Mouse (Mus musculus): Measurements from ENCODE around the gene Gpr37. TPM values are rescaled to one million over a fixed set of nuclear protein-coding genes. Genes with fewer than 3 reads are reported as not detected.

Gpr37 gene
- under 1 TPM; 0.30 to 0.91 TPM for total RNA-seq (2021)
- long read RNA-seq, experiment 1, full-length matches to known transcripts: 1 of 1 reads
- long read RNA-seq, experiment 1, partial matches to known transcripts: 0 of 1 reads
- long read RNA-seq, experiment 1, other reads (novel, unspliced or antisense): 0 of 1 reads
- long read RNA-seq, experiment 2: 0 reads

DNA sequence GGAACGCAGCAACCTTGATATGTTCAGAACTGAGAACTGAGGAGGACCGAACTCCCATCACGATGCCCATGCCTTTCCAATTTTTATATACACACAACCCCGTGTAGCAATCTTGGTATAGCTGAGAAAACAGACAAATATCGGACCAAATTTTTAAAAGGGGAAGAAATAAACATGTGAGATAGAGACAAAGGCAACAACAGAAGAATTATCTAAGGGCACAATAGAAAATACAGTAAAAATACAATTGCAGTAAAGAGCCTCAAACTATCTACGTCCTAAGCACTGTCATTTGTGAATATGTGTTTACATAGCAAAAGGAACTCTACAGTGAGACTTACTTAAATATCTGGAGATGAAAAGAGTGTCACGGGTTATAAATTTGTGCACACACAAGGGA lies at the start of gene Gpr37:
TSS of gene Gpr37 (minus strand) at position 101 of the 400 bp plus-strand sequence.
- no peak for DNase-seq

DNA sequence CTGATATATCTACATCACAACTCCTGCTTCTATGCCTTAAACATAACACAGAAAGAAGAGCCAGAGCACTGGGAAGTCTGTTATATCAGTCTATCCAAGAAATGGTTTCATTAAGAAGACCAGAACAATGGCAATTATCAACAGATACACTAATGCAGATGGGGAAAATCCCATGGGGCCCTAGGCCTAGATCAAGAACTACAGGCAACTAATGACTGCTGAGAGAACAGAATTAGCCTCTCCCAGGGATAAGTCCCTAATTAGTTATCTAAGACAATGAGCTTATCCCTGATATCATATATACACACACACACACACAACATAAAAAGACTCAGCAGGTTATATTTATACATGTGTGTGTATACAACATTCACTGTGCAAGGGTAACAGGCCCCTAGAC lies 46.0 kb upstream of the Gpr37 start:
- DNase-seq: no peak

DNA sequence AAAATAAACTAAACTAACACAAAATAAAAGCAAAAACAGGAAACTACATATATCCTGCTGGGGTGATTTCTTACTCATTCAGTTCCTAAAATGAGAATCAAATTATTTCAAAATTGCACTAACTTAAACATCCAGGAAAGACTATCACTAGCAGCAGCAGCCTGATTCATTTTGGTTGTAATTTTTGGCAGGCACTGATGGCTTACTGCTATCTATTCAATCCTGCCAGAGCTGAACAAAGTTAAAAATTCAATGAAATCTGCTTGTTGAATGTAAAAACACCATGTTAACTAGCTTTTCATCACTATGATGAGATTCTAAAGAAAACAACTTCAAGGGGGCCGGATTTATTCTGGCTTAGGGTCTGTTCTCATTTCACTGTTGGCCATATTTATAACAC lies 36.0 kb upstream of the Gpr37 start:
- DNase-seq: no peak

DNA sequence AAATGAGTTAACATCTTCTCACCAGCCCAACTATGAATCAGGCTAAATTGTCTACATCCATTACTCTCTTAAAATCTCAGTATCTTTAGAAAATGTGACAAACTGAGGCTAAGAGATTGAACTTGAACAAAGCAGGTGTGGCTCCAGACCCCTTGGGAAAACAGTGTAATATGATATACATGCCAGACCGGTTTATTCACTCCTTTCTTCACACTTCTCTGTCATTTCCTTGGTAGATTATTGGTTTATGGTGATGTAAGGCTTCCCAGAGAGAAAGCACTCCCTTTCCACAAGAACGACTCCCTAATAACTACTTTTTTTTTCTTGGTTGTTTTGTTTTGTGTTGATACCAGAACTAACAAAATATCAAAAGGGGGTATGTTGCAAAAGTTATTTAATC lies 20.1 kb upstream of the Gpr37 start:
- no peak for DNase-seq

DNA sequence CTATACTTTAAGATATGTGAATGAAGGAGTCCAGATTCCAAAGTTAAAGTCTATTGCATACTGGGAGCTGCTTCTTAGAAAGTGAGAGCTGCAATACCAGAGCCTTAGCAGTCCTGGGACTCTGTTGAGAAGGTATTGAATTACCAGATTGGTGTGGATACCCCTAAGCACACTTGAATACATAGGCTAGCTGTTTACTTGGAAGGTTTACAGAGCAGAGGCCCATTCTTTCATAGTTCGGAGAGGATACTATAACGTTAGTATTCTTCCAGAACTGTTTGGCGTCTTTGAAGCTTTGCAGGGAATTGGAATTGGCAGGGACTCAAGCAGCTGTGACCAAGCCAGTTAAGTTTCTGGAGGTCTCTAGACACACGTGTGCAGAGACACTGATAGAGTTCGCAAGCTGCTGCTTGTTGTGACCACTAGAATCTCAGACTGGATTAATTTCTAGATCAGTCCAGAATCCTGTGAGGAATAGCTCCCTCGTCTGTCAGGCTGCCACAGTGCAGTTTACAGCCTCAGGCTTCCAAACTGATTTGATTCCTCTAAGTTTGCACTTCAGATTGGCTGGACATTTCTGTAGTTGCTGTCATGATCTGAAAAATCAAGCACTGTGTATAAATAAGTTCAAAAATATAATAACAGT lies 18.8 kb upstream of the Gpr37 start:
- DNase-seq: peak; percentile 57

DNA sequence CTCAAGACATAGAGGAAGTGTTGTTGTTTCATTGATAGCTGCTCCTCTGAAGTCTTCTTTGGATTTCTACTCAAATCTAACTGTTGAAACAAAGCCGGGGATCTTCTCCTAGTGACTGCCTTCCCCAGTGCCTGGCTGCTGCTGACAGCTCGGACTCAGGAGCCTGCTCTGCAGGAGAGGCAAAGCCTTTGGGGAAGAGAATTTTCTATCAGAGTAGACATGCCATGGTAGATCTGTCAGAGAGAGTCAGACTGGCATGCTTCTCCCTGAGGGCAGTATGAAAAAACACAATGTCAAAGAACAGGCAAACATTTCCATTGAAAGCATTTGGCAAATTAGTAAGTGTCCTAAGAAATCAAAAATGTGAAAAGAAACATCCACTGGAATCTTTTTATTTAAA lies 9.4 kb upstream of the Gpr37 start:
- no peak for DNase-seq

DNA sequence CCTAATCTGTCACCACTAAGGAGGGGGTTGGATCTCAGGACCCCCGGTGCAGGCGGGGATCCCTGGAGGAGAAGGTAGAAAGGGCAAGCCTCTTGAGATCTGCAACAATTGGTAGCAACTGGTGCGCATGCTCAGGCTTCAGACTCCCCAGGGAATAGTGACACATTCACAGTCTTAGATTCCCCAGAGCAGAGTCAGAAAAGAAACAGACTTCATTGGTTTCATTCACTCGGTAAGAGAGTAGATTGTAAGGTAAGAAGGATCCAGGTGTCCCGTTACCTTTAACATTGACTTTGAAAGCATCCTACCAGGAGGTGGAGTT lies 284 bp downstream of the Gpr37 start:
- DNase-seq: peak; percentile 64

DNA sequence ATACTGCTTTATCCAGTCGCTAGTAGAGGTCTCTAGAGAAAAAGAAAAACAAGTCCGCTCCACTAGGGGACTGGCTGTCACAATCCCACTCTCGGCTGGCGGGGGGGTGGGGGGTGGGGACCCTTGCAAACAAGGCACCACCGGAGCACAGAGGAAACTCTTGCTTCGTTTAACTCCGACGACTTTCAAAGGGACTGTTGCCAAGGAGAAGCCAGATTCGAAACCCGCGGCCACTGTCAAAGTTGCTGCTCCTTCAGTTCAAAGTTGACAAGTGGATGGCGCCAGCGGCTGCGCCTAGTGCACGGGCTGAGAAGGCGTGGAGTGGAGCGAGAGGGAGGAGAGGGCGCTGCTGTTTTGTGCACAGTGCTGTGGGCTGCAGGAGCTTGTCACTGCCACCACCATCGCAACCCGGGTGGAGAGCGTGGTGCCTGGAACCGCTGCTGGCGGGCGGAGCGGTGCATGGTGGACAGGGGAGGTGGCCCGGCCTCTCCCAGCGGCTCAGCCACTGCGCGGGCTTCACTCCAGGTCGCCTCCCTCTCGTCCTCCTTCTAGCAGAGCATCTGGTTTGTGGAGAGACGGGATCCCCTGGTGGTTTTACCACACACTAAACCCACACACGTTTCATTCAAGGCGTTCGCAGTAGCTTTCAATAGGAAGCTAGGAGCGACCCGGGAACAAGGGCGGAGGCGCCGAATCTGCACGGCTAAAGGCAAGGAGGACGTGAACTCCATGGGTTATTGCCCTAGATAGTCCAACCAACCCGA lies 827 bp downstream of the Gpr37 start:
- peak; percentile 61 for DNase-seq

DNA sequence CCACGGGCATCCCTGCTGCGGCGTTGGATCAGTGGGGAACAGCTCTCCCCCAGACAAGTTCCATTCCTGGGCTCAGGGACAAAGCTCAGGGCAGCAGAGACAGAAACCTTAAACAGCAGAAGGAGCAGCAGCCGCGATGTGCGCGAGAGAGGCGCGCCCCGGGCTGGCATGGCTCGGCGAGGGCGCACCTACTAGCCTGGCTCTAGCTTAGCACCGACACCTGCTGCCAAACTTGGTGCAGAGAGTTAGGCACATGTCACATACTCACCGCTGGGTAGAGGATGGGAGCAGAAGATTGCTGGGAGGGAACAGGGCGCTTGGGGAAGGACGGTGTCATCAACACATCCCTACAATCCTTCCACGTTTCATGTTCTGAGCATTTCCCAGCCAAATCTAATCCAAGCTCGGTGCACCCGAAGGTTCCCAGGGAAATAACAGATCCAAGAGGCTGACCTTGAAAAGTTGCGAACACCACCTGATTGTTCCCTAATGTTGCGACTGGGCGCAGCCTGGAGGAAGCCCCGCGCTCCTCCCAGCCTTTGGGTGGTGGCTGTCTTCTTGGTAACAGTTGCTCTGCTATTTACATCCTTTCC lies 1.5 kb downstream of the Gpr37 start:
- DNase-seq: peak; percentile 23

DNA sequence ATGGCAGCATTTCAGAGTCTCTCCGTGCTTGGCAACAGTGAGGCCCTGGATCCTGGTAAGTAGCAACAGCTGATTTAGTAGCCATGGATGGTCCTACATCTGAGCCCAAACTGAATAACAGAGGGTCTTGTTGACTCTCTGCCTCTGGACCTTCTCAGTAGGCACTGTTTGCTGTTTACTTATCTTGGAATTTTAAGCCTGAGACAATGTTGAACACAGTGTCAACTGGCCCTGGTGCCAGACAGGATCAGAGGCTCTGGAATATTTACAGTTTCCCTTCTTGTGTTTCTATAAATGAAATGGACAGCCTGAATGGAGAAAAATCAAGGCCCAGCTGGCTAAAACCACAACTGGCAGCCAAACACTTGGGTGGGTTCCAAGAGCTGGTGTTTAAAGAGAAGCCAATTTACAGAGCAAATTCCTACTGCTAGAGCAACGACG lies 3.7 kb downstream of the Gpr37 start:
- peak; percentile 70 for DNase-seq

DNA sequence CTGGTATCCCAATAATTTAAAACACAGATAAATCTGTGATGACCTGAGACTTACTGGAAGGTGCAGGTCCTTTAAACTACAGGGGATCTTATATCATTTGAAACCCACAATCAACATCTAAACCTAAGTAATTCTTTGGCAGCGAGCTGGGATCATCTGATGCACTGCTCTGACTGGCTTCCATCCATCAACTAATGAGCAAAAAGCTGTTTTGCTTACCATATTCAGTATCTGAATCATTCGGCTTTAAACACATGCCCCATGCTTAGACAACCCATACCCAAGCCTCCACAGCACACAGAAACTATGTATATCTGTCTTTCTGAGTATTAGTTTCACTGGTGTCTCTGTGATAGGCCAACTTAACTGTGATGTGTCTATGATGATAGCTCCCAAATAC lies 6.1 kb downstream of the Gpr37 start:
- no peak for DNase-seq

DNA sequence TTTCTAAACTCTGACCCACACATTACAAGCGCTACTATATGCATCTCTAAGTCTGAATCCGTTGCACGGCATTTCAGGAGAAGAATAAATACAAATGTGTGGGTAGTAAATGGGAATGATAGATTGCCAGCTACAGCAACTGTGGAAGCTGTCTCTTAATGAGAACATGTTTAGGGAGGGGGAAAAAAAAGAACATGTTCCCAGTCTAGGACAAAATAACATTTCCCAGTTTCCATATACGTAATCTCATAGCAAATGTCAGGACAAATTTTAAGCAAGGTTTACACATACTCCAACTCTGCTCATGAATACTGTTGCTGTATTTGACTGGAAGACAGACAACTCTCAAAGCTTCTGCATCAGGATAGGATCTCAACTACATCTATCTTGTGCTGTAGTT lies 15.4 kb downstream of the Gpr37 start:
- DNase-seq: no peak

DNA sequence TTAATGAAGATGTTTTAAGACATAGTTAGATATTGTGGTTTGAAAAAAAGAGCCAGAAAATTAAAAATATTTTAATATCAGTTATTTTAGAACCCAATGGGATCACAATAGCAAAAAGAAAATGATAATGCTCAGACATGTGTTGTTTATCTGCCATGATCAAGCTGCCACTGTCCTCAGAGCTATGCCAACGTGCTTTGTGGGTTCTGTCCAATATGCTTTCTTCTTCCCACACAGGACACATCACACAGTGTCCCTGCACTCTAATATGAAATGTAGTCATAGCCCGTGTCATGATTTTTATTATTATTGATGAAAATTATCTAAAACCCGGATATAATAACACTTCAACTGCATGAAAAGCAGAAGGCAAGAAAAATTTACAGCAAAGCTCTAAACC lies 16.7 kb downstream of the Gpr37 start:
- DNase-seq: no peak

DNA sequence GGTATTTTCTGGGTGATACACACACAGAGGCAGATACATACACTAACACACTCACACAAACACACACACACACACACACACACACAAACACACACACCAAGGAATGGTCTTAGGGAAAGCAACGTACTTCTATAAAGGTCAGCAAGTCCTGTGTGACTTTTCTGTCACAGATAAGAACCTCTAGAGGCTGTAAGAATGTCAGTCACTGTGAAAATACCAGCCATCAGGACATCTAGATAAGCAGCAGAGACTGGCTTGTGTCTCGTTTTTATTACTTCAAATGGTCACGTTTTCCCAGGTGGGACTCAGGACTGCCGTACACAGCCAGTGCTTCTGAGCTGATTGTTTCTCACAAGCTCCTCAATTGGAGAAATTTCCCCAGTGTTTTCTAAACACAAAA lies 20.4 kb downstream of the Gpr37 start:
- DNase-seq: no peak

DNA sequence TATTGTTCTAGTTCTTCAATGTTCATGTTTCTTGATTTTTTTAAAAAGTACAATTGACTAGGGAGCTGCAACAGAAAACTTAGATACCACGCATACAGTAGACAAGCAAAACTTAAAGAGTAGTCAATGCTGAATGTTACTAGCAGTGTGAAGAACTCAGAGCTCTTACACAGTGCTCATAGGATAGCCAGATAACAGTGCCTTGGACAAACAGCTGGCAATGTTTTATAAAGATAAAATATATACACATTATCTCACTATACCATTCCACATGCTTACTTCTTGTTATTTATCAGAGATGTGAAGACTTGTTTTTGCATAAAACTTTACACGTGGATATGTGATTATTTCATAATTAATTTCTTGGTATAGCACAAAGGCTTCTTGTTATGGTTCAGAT lies 26.6 kb downstream of the Gpr37 start:
- DNase-seq: no peak

DNA sequence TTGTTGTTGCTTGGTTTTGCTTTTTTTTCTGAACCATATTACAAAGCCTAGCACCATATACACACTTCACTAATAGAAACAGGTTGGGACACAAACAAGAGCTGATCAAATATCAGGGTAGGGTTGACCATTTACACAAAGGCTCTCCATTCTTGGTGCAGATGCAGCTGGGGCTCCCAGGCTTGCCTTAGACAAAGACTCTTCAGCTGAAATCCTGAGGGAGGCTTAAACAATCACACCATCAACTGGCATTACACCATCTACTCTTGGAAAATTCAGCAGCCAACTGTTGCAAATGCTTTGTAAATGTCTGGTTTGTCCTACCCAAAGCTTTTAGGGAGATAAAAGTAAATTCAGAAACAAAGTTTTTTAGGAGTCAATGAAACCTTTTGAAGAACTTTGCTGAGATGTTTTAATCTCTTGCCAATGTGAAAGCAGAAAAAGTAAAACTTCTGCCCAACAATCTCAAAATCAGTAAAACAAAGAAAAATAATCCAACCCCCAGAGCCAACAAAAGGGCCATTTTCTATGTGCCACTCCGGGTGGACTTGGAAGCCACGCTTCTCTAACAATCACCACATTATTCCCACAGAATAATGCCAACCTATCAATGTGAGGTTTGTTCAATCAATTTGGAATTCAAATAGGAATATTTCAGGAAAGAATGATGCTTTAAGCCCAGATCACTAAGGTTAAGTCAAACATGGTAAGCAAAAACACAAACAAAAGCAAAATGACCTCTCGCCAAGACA lies 30.4 kb downstream of the Gpr37 start:
- no peak for DNase-seq

Other genes with a start within 250 kb of the Gpr37 start
- 10 to 100 TPM; 13.4 to 18.3 TPM for gene Pot1a, start 118.5 kb upstream of the Gpr37 start, total RNA-seq (2021)